Mouse (Mus musculus) heart, postnatal 0 days (tissue): ENCODE data around the gene Tmem259. TPM values are rescaled to one million over a fixed set of nuclear protein-coding genes. Genes with fewer than 3 reads are reported as not detected.
A peak's percentile ranks its signal among the peaks of the same experiment; 100 is the strongest.

Source experiments
- ATAC-seq: fragments of 200-750 bp; cut with Nextera tagmentation; 2 replicates; pipeline ENCODE4 v1.8.0; 2017; ENCODE audit warnings: low read depth, moderate number of reproducible peaks, moderate library complexity; ENCODE audit not compliant: insufficient read depth
- DNase-seq: peaks from one replicate; pipeline ENCODE4 v3.0.0-alpha.2; 2016; ENCODE audit warnings: low spot score
- H3K27ac ChIP-seq: fragments of 300-500 bp; sonication (generic); 2 replicates; pipeline ENCODE4 v1.5.1; 2014; ENCODE audit warnings: low read depth, mild to moderate bottlenecking
- H3K27me3 ChIP-seq: fragments of 300-500 bp; sonication (generic); 2 replicates; pipeline ENCODE4 v1.6.1; 2014; ENCODE audit warnings: low read length, mixed read lengths; ENCODE audit not compliant: control insufficient read depth, insufficient read depth
- H3K36me3 ChIP-seq: fragments of 300-500 bp; sonication (generic); replicated peaks from 2 replicates; pipeline ENCODE4 v1.6.1; 2014; ENCODE audit warnings: low read length, mixed read lengths; ENCODE audit not compliant: control insufficient read depth, insufficient read depth
- H3K4me1 ChIP-seq: fragments of 300-500 bp; sonication (generic); 2 replicates; pipeline ENCODE4 v1.6.1; 2014; ENCODE audit warnings: antibody characterized with exemption; ENCODE audit not compliant: control insufficient read depth, insufficient read depth
- H3K4me2 ChIP-seq: fragments of 300-500 bp; sonication (generic); 2 replicates; pipeline ENCODE4 v1.6.1; 2014; ENCODE audit warnings: low read depth, mild to moderate bottlenecking, low read length, moderate library complexity
- H3K4me3 ChIP-seq: fragments of 300-500 bp; sonication (generic); 2 replicates; pipeline ENCODE4 v1.5.1; 2014; ENCODE audit warnings: low read depth, low read length
- H3K9ac ChIP-seq: fragments of 300-500 bp; sonication (generic); replicated peaks from 2 replicates; pipeline ENCODE4 v1.6.1; 2014; ENCODE audit warnings: low read depth, low read length, mixed read lengths
- H3K9me3 ChIP-seq: fragments of 300-500 bp; sonication (generic); replicated peaks from 2 replicates; pipeline ENCODE4 v1.6.1; 2016; ENCODE audit warnings: low read length; ENCODE audit not compliant: control insufficient read depth
- CTCF ChIP-seq: IDR thresholded peaks from 2 replicates; pipeline ENCODE4 v1.5.1; 2016; ENCODE audit warnings: antibody characterized with exemption, control low read depth, low read depth
- EP300 ChIP-seq: IDR thresholded peaks from 2 replicates; pipeline ENCODE4 v1.6.1; 2016; ENCODE audit warnings: antibody characterized with exemption, low read depth
- WGBS: fragments of 180-500 bp; shearing (Covaris S2); extraction: QIAGEN DNeasy Blood & Tissue Kit; methylation state at CpG from one replicate; pipeline ENCODE4 v1.1.7; 2014; 5-methylcytosine and 5-hydroxymethylcytosine counted together
- polyA plus RNA-seq: library from polyadenylated mRNA; unstranded; fragments of >200 nt; fragmentation: Nextera tagmentation; extraction: Ambion mirVana; gene quantifications from 2 replicates; pipeline ENCODE4 v1.2.1, GENCODE M21; 2015
- total RNA-seq: library from RNA; depleted of rRNA; stranded (reverse); fragments of >200 nt; gene quantifications from 2 replicates; pipeline ENCODE4 v1.2.3, GENCODE M21; 2014; ENCODE audit warnings: low replicate concordance

Tmem259 gene
- total and polyA plus RNA-seq, 2 experiments from 2014 or later: 18.0 to 162 TPM

GRCm38 (mm10) chr10:80004233-80004705 is 20.1 kb upstream of the Tmem259 start:
- Histone ChIP-seq H3K27ac (no peak overlapping the region), H3K27me3 (no peaks in the 10 kb centered on the region), H3K9ac (no peak overlapping the region), H3K4me3 (no peak overlapping the region), H3K36me3 (peaks cover 15% of the 10 kb centered on the region), H3K9me3 (no peaks in the 10 kb centered on the region), H3K4me1 (peaks cover 8% of the 10 kb centered on the region; the same call in 1 of the 2 replicates), H3K4me2 (no peak overlapping the region)
- no peak for DNase-seq
- 76% methylated on average over 8 of the region's 8 CpGs for WGBS
- TF ChIP-seq CTCF: no peak
- TF ChIP-seq EP300: no peak
- no peak for ATAC-seq

- Histone ChIP-seq H3K36me3 (peaks cover 9% of the 10 kb centered on the region; the same call in 1 of the 2 replicates), H3K27ac (peak overlapping the region; percentile 63), H3K9ac (no peak overlapping the region), H3K4me3 (no peak overlapping the region), H3K4me2 (no peak overlapping the region), H3K4me1 (peaks cover 8% of the 10 kb centered on the region; the same call in 1 of the 2 replicates), H3K27me3 (no peaks in the 10 kb centered on the region), H3K9me3 (no peaks in the 10 kb centered on the region)
- 50% methylated on average over 9 of the region's 9 CpGs for WGBS
- ATAC-seq (peak; percentile 52), DNase-seq (peak; percentile 43)
- TF ChIP-seq EP300 (no peak), CTCF (no peak)
Observed at GRCm38 (mm10) chr10:80003374-80004232, 19.5 kb upstream of the Tmem259 start.

- no peak overlapping the region for H3K9ac ChIP-seq
- no peaks in the 10 kb centered on the region for H3K27me3 ChIP-seq
- WGBS: 32% methylated on average over 21 of the region's 21 CpGs
- TF ChIP-seq CTCF (no peak), EP300 (no peak)
- peak overlapping the region; percentile 63 for H3K27ac ChIP-seq
- H3K9me3 ChIP-seq: no peaks in the 10 kb centered on the region
- no peak for DNase-seq
- peaks cover 4% of the 10 kb centered on the region; the same call in 1 of the 2 replicates for H3K36me3 ChIP-seq
- no peak overlapping the region for H3K4me2 ChIP-seq
- no peak overlapping the region for H3K4me3 ChIP-seq
- H3K4me1 ChIP-seq: peaks cover 11% of the 10 kb centered on the region
- no peak for ATAC-seq
Observed at GRCm38 (mm10) chr10:80002829-80003228, 18.7 kb upstream of the Tmem259 start.

- no peak for ATAC-seq
- 87% methylated on average over 9 of the region's 9 CpGs for WGBS
- no peaks in the 10 kb centered on the region for H3K27me3 ChIP-seq
Observed at GRCm38 (mm10) chr10:80001945-80002344, 17.8 kb upstream of the Tmem259 start.

GRCm38 (mm10) chr10:79997819-79998218 is 13.7 kb upstream of the Tmem259 start:
- Histone ChIP-seq H3K9ac (no peak overlapping the region), H3K9me3 (no peaks in the 10 kb centered on the region), H3K36me3 (peaks cover 28% of the 10 kb centered on the region), H3K4me1 (peaks cover 16% of the 10 kb centered on the region), H3K27ac (0 out of 2 replicates have a peak overlapping the region, but pooled peaks have one; percentile 18), H3K27me3 (no peaks in the 10 kb centered on the region), H3K4me3 (peak overlapping the region; percentile 59), H3K4me2 (peak overlapping the region; percentile 89)
- TF ChIP-seq CTCF (no peak), EP300 (no peak)
- peak; percentile 28 for DNase-seq
- ATAC-seq: peak; percentile 17; the same call in 1 of the 2 replicates
- 14% methylated on average over 15 of the region's 15 CpGs for WGBS

More at GRCm38 (mm10) chr10:80001945-80002344, 17.8 kb upstream of the Tmem259 start:
- Histone ChIP-seq H3K4me1 (peaks cover 20% of the 10 kb centered on the region), H3K4me3 (no peak overlapping the region), H3K27ac (no peak overlapping the region), H3K9me3 (no peaks in the 10 kb centered on the region), H3K36me3 (peaks cover 4% of the 10 kb centered on the region; the same call in 1 of the 2 replicates), H3K4me2 (no peak overlapping the region), H3K9ac (no peak overlapping the region)
- no peak for DNase-seq
- no peak for TF ChIP-seq CTCF
- TF ChIP-seq EP300: no peak
